Mouse (Mus musculus) embryo, embryonic 9.5 days (tissue): ENCODE data around the gene Coq2.

Experiments
- DNase-seq: peaks from one replicate; pipeline ENCODE4 v3.0.0-alpha.2; 2017; ENCODE audit errors: extremely low spot score

Coq2 gene

DNA sequence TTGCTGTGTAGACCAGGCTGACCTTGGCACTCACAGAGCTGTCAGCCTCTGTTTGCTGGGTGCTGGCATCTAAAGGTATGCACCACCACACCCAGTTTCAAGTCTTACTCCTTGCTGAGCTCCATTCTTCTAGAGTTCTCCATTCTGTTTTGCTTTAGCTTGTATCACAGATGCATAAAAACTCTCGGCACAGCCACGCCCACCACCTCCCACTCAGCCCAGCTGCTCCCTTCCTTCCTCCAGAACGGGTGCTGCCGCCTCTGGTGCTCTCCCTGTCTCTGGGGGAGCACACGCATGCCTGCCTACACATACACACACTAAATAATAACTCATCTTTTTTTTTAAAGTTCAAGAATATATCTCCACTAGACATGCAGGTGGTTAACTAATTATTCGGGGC, 16.5 kb downstream of the Coq2 start:
- DNase-seq, result no peak

DNA sequence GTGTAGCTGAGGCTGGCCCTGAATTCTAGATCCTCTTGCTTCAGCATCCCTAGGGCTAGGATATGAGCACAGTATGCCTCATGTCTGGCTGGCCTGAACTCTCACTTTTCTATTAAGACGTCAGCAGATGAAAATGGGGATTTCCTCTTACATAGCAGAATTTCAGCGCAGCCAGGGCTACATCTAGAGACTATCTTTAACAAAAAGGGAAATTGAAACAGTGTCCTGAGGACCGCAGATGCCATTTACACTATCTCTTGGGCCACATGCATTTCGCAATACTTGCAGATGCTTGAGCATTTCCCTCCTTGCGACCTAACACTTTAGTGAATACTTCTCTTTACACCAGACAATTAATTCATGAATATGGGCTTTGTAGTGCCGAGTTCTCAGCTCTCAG, 18.6 kb downstream of the Coq2 start:
- no peak for DNase-seq

DNA sequence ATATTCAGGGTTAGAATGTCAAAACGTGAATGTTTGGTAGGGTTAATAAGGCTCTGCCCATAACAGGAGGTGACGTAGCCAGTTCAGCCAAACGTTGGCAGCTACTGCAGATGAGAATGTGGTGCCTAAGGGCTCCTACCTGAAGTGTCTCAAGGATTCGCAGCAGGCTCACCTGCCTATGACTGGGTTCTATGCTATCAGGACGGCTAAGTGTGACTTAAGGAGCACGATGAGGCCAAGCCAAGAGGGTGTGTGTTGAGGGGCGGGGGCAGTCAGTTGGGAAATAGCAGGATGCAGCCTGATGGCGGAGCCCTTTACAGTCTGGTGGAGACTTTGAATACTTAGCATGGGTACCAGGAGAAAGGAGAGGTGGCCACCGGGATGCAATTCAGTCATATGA, 22.6 kb downstream of the Coq2 start:
- no peak for DNase-seq

DNA sequence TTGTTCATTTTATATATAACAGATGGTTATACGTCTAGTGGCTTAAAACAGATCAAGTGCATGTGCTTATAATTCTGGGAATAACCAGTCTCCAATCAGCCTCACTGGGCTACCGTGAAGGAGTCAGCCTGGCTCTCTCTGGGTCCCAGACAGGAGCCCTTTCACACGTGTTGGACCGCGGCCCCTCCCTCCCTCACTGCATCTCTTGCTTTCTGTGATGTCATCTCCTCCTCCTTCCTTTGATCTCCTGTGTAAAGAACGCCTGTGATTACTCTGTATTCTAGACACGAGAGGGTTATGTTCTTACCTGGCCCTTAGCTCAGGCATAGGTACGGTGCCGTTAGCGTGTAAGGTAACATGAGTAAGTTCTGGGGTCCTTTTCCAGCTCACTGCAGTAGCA, 23.5 kb downstream of the Coq2 start:
- no peak for DNase-seq

DNA sequence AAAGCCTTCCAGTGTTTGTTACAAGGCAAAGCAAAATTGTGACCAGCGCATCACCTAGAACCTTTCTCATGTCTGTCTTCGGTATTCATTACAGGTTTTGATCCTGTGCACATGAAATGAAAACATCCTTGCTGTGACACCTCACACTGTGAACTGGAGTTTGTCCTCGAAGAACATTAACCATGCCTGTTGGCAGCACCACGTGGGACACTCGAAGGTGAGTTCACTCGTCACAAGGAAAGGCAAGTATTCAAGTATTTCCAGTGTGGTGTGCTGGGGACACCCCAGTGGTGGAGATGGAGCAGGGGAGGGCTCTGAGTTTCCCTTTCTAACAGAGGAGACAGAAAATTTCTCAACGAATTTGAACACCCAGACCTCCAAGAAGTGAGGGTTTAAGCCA, 24.0 kb downstream of the Coq2 start:
- DNase-seq, result no peak

DNA sequence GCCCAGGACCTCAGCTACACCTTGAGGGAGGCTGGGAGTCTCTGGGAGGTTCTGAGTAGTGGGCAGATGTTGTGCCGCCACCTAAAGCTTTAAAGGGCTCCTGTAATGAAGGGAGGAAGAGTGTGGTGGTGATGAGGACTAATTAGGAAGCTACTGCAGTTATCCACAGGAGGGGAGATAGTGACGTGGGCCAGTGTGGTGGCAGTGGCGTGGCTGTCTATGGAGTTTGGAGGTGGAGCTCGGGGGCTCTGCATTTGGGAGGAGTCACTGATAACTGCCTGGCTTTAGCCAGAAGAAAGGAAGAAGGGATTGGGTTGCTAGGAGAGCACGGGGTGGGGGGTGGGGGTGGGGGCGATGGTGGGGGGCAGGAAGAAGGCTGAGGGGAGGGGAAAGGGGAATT, 26.4 kb downstream of the Coq2 start:
- no peak for DNase-seq

DNA sequence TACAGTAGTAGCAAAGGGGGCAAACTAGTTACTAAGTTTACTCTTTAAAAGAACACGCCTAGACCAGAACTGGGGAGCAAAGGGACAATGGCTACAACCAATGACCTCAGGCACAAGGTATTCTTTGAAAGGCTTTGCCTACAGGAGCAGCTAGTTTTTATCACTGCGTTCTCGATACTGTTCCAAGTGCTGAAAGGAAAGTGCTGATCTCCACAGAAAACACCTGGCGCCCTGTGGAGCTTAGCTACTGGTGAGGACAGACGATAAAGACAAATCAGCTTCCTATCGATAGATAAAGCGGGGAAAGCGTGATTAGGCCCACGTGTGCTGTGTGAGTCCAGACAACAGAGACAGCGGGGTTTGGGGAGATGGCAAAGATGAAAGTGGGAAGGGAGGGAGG, 26.9 kb downstream of the Coq2 start:
- DNase-seq, result no peak

DNA sequence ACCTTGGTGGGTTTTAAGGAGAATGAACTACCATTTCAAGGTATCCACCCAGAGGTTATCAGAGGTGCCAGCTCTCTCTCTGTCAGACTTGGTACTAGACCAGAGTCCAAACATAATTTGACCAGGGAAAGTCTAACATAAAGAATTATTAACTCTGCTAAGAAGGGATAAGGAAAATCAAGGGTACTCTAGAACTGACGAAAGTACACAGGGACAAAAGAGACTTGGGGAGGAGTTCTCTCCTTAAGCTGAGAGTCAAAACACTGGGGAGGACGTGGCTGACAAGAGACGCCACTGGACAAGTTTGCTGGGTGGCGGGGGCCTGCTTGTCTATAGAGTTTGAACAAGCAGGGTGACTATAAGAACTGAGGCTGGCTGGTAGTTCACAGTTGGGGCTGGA, 28.4 kb downstream of the Coq2 start:
- no peak for DNase-seq

DNA sequence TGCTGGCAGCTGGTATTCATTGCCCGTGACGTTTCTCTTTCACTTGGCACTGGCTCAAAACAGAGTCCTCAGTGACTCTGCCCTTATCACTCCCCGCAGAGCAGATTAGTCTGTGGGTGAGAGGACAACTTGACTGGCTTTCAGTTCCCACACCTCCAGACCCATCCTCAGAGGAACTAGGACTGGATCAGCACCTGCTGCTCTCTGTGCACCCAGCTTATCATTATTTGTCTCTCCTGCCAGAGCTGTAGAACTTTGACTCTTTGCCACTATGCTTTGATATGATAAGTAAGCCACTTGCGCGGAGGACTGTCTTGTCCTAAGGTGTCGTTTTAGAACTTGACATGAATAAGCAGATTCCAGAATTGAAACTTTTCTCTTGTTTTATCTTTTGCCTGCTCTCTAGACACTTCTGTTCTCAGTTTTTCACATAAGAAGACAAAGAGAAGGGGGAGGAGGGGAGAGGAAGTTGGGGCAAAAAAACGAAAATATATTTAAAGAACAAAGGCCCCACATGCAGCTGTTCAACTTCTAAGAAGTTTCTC, 30.9 kb downstream of the Coq2 start:
- DNase-seq, result no peak

DNA sequence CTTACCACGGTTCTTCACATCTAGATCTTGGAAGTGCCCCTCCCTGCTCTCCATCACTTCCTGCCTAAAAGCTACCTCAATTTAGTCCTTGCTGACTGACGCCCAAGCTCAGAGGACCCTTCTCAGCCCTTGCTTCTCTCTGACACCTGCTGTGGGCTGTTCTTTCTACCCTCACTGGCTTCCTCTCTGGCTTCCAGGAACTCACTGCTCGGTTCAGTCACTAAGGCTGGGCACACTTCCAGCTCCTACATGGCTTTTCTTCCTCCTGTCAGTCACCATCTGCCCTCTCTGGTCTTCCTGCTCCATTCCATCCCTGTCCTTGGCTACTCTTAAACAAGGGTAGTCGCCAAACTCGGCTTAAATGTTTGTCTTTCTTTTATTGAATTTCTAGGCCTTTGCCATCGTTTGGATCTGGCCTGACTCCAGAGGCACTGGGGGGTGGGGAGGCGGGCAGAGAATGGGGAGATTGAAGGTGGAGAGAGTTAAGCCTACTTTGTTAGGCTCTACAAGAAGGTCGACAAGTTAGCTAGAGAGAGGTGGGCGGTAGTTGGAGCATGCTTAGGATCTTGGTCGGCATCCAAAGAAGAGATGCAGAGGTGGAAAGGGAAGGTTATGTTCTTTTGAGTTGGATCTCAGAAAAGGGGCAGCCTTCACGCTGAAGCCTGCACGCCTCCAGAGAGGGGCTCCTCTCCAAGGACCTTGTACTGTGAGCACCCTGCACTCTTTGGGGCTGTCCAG, 31.5 kb downstream of the Coq2 start:
- no peak for DNase-seq

DNA sequence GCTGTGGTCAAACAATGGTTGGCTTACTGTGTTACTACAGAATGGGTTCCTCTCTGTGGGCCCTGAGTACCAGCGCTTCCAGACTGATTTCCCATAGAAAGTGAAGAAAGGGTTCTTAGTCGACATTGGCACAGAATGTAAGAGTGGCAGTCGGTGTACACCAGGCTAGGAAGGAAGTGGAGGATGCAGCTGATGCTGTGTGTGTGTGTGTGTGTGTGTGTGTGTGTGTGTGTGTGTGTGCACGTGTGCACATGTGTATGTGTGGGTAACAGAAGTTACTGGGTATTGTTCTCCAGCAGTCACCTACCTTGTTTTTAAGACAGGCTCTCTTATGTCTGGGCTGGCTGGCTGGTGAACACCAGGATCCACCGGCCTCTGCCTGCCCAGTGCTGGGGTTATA, 32.6 kb downstream of the Coq2 start:
- no peak for DNase-seq

DNA sequence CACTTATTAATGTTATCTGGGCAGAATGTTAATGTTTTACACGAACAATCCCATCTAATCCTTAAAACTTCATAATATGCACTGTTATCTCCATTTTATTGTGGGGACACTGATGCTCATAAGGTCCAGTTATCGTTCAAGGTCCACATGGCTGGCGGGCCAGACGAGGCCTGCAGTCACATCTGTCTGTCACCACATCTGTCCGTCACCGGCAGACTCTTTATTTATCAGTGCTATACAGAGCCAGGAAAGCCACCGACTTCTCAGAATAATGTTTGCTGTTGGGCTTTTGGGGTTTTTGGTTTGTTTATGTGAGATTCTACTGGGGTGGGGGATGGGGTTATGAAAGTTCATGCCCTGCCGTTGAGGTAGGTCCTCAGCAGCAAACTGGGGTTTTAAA, 36.5 kb downstream of the Coq2 start:
- DNase-seq, result no peak

DNA sequence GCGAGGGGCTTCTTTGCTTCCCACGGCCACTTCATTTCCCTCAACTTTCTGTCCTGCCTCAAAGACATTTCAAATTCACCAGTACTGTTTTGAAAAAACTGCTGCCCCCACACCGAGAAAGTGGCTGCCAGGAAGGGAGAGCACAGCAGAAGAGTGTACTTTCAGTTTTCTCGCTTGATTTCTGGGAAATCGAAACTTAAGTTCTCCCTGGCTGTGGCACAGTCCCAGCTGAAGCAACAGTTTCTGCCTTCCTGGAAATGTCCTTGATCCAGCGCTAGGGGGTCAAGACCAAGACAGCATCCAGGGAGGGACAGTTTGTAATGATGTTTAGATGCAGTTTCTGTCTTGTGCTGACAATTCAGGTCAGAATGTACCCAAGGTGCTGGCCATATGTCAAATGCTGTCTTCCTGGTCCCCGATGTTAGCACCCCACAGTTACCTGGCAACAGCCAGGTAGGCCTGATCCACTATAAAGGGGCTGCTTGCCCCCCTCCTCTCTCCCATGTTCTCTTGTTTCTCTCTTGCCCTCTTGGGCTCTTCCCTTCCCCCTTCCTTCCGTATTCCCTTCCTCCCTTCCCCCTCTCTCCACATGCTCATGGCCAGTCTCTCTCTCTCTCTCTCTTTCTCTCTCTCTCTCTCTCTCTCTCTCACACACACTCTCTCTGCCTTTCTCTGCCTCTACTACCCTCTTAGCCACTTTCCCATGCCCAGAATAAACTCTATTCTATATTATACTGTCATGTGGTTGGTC, 38.0 kb downstream of the Coq2 start:
- no peak for DNase-seq

DNA sequence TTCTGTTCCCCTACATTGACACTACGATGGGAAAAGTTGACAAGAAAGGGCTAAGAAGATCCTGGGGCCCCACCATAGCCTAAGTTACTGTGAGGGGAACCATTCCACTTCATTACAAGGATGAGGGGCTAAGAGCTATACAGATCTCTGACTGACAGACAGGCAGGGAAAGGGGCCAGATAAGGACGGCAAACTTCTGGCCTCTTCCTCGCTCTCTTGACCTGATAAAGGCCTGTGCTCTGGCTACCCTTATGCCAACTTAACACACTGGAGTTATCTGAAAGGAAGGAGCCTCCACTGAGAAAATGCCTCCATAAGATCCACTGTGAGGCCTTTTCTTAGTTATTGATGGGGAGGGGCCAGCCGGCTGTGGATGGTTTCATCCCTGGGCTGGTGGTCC, 39.0 kb downstream of the Coq2 start:
- DNase-seq, result no peak

DNA sequence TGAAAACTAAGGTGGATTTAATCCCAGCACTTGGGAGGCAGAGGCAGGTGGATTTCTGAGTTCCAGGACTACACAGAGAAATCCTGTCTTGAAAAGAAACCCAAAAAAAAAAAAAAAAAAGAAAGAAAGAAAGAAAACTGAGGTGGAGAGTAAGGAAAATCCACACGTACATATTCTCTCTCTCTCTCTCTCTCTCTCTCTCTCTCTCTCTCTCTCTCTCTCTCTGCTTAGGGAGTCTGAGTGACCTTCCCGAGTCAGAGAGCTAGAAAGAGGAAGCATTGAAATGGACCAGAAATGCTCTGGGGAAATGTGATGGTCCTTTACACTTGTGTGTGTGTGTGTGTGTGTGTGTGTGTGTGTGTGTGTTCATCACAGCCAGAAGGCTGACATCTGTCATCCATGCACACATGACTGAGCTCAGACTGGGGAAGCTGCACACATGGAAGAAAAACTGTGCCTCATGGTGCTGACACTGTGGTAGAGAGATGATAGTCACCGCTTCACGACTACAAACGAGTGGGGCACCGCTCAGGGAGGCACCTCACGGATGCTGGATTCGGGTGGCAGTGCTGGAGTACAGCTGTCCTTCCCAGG, 40.0 kb downstream of the Coq2 start:
- no peak for DNase-seq

DNA sequence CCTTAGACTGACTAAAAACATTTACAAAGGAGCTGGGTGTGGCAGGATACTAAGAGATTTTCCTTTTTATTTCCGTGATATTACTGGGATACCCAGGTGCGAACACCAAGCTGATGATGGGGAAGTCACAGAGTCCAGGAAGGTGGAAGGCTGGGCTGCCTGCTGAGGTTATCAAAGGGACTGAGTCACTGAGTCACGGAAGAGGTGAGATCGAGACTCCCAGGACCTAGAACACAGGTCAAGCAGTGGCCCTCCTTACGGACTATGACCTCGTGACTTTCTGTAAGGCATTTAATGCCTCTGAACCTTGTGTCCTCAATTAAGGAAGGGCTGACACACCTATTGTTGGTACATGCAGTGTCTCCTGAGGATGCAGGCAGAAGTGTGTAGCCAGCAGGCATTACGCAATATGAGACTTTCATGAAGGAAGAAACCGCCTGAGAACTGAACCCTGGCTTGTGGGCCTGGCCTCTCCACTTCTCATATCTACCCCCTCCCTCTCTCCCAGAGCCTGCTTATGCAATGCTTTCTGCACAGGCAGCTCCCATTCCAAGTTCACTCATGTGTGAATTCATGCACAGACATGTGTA, 42.3 kb downstream of the Coq2 start:
- DNase-seq, result no peak

DNA sequence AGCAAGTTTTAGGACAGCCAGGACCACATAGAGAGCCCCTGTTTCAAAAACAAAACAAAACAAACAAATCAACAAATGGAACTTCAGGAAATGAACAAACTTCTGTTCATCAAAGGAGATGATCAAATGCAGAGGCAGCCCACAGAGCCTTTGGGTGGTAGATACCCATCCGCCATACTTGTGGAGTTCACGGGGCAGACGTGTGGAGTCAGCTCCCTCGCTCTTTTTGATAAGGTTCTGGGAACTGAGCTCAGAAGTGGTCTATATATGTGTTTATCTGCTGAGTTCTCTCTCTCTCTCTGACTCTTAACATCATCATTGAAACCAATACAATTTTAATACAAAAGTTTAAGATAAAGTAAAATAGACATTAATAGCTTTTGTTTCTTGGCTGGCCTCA, 46.1 kb downstream of the Coq2 start:
- no peak for DNase-seq

DNA sequence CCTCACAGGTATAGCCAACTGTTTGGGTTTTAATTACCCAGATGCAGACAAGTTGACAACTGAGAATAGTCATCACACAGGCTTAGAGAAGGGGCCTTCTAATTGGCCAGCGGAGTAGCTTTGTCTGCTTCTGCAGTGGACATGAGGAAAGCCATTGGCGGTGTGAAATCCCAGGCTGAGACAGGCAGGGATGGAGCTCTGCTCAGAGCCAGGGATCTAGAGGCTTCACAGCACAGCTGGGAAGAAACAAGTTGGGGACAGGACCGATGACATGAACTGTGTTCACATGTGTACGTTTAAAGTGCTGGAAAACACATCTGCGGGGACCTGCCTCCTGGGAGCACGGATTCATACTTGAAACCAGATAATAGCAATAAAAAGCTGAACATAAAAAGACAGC, 48.4 kb downstream of the Coq2 start:
- no peak for DNase-seq

DNA sequence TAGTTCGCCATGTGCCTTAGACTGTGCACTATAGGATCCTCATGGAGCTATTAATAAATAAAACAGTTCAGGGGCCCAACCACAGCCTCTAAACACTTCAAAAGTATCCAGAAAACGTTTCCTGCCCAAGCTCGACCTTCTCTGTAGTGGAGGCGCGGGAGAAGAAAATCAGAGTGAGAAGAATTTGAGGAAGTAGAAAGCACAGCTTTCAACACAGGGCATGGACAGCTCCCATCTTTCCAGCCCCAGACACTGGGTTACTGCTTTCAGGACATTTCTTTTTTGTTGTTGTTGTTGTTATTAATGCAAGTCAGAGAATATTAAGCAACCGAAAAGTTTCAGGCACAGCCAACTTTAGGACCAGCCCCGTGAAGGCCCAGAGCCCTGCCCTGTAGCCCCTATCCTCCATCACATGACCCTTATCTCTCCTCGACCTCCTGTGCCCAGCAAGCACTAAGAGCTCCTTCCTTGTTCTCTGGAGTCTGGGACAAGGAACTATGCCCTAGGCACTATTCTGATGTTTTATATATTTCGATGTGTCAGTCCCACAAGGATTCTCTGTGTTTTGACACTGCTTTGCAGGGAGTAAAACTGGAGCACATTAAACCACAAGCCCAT, 50.1 kb downstream of the Coq2 start:
- DNase-seq, result no peak

DNA sequence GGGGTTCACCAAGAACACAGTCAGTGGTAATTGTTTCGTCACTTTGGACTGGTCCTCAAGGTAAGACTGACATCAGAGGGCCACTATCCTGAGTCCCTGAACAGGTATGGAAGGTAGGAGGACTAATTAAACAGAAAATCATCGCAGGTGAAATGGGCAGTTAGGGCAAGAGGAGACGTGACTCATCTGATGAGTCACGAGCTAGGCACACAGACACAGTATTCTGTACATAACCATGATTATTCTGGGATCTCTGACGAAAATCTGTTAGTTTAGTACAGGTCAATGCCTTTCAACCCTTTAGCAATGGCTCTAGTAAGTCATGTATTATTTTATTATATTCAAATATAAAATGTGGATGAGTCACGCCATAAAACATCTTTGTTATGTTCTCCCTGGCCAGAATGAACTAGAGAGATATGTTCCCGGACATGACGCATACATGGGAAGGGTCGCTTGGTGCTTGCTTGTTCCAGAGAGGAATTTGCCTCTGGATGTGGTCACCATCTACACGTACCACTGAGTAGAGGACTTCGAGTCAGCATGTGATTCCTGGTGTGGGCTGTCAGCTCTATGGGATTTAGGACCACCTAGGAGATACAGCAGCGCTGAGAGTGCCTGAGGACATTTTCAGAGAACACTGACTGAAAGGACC, 52.3 kb downstream of the Coq2 start:
- DNase-seq, result no peak

DNA sequence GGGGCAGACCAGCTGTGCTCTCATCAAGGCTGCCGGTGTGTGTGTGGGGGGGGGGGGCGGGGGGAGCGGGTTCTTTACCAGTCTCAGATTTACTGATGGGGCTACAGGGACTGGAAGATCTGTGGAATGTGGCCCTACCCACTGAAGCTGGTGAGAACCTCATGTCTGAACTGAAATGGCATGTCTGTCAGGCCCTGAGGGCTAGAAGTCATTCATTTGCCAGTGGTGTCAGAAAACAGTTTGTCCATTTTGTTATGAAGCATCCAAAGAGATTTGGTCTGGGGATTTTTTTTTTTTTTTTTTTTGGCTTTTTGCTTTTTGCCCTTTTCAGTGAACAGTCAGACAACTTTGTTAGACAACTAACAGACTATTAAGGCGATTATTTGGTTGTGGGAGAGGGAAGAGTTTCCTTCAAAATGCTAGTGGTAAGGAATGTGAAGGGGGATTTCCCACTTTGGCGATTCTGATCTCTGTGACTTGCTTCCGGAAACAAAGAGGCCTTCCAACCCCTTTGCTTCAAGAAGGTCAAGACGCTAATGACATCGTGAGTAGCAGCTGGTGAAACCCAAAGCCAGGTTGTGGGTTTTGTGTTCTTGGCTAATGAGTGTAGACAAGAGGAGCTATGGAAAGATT, 52.9 kb downstream of the Coq2 start:
- DNase-seq, result peak; percentile 2
